Mouse (Mus musculus): ENCODE results near the gene Iltifb. TPM values are rescaled to one million over a fixed set of nuclear protein-coding genes. Genes with fewer than 3 reads are reported as not detected.
"Not testable (repeated sequence)": the region's sequence is repeated elsewhere in the genome, so short reads cannot be mapped to it uniquely, and the experiment has no call there.

Iltifb gene
- polyA plus RNA-seq, 1 experiment from 2014 or later, result not detected

- Histone ChIP-seq H3K27ac (no peak overlapping the region), H3K4me2 (no peak overlapping the region), H3K4me3 (no peak overlapping the region), H3K36me3 (no peaks in the 10 kb centered on the region), H3K9ac (no peak overlapping the region), H3K27me3 (no peaks in the 10 kb centered on the region), H3K9me3 (no peaks in the 10 kb centered on the region), H3K4me1 (0 out of 2 replicates have a peak, but pooled peaks cover 2% of the 10 kb centered on the region)
- 31% methylated on average over 10 of the region's 10 CpGs for WGBS
- no peak for ATAC-seq (ENCODE audit: insufficient number of reproducible peaks, low FRiP score, low TSS enrichment, low read depth)
These were observed 44.0 kb downstream of the Iltifb start for GRCm38 (mm10) chr10:118250852-118251295.

- not testable (repeated sequence) for ATAC-seq (ENCODE audit: insufficient number of reproducible peaks, low FRiP score, low TSS enrichment, low read depth); H3K36me3 ChIP-seq; H3K27me3 ChIP-seq; H3K9ac ChIP-seq; H3K4me1 ChIP-seq; H3K4me3 ChIP-seq; H3K27ac ChIP-seq; H3K4me2 ChIP-seq; H3K9me3 ChIP-seq
- WGBS, result 76% methylated on average over 11 of the region's 11 CpGs
These were observed 45.7 kb downstream of the Iltifb start for GRCm38 (mm10) chr10:118249006-118249595.

- not testable (repeated sequence) for H3K9ac ChIP-seq; H3K27me3 ChIP-seq; H3K27ac ChIP-seq; H3K4me2 ChIP-seq; H3K4me3 ChIP-seq; H3K4me1 ChIP-seq; H3K36me3 ChIP-seq; ATAC-seq (ENCODE audit: insufficient number of reproducible peaks, low FRiP score, low TSS enrichment, low read depth); H3K9me3 ChIP-seq
- no CpG with 5 or more reads among the region's 13 CpGs for WGBS
These were observed 54.2 kb downstream of the Iltifb start, which contains the start of gene Gm32717 for GRCm38 (mm10) chr10:118240680-118241079. Gene Gm32717, minus strand, starts transcription at chr10:118240780.

Other genes starting within 250 kb of the Iltifb start
- gene Mdm1, start 153.2 kb downstream of the Iltifb start, polyA plus RNA-seq (2015; fragmentation: Nextera tagmentation; extraction: Ambion mirVana), result 20.7 and 21.3 TPM in 2 replicates
- not detected in 2 replicates for gene Il22, start 90.1 kb downstream of the Iltifb start, polyA plus RNA-seq (2015; fragmentation: Nextera tagmentation; extraction: Ambion mirVana)
- gene Gm32717, start 54.3 kb downstream of the Iltifb start, polyA plus RNA-seq (2015; fragmentation: Nextera tagmentation; extraction: Ambion mirVana), result not detected in 2 replicates
- not detected in 2 replicates for gene Gm32802, start 36.4 kb downstream of the Iltifb start, polyA plus RNA-seq (2015; fragmentation: Nextera tagmentation; extraction: Ambion mirVana)
- not detected in 2 replicates for gene Gm9040, start 31.9 kb upstream of the Iltifb start, polyA plus RNA-seq (2015; fragmentation: Nextera tagmentation; extraction: Ambion mirVana)
- not detected in 2 replicates for gene Gm9044, start 37.4 kb upstream of the Iltifb start, polyA plus RNA-seq (2015; fragmentation: Nextera tagmentation; extraction: Ambion mirVana)
- gene Gm9045, start 42.8 kb upstream of the Iltifb start, polyA plus RNA-seq (2015; fragmentation: Nextera tagmentation; extraction: Ambion mirVana), result 0.06 and 0.09 TPM in 2 replicates
- gene Gm9046, start 48.2 kb upstream of the Iltifb start, polyA plus RNA-seq (2015; fragmentation: Nextera tagmentation; extraction: Ambion mirVana), result not detected in 2 replicates
- not detected in 2 replicates for gene Gm9048, start 53.6 kb upstream of the Iltifb start, polyA plus RNA-seq (2015; fragmentation: Nextera tagmentation; extraction: Ambion mirVana)
- gene Gm9049, start 59.1 kb upstream of the Iltifb start, polyA plus RNA-seq (2015; fragmentation: Nextera tagmentation; extraction: Ambion mirVana), result 0.06 and 0.09 TPM in 2 replicates
- not detected in 2 replicates for gene Ifng, start 146.0 kb upstream of the Iltifb start, polyA plus RNA-seq (2015; fragmentation: Nextera tagmentation; extraction: Ambion mirVana)